Mouse (Mus musculus): Measurements from ENCODE around the gene Cd2ap.
"Not testable (repeated sequence)": the region's sequence is repeated elsewhere in the genome, so short reads cannot be mapped to it uniquely, and the experiment has no call there.

Gene Cd2ap

DNA sequence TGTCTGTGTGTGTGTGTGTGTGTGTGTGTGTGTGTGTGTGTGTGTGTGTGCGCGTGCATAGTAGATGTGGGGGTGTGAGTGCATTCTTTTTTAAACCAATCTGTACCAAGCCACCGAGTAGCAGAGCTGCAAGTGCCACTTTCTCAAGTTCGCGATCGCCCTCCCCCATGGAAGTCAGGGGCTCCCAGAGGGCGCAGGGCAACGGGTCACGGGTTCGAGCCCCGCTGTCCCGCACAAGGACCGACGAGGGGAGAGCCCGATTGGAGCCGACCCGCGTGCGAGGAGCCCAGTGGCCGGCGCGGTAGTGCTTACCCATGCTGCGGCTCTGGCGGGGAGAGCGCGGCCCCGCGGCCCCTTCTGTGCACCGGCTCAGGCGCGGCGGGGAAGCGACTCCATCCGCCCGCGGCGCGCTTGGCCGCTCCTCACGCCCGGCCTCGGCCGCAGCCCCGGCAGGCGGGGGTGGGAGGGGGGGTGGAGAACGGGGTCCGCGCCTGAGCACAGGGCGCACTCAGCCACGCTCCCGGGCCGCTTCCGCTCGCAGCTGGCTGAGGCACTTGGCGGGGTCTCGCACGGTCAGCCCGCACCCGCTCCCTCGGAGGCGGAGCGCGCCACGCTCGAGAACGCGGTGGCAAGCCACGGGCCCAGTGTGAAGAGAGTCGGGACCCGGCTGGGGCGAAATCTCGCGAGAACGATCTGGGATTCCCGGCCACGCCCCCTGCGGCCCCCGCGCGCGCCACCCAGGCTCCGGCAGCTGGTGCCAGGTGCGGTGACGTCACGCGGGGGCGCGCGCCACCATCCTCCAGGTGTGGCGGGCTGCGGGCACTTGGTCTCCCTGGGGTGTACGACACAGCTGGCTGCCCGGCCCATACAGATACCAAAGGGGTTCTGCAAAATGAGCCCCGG, at the start of gene Cd2ap:
Cd2ap (minus strand) TSS at position 665 of the 903 bp plus-strand sequence.
- DNase-seq (ENCODE audit: low read depth, low spot score), result peak; percentile 88

DNA sequence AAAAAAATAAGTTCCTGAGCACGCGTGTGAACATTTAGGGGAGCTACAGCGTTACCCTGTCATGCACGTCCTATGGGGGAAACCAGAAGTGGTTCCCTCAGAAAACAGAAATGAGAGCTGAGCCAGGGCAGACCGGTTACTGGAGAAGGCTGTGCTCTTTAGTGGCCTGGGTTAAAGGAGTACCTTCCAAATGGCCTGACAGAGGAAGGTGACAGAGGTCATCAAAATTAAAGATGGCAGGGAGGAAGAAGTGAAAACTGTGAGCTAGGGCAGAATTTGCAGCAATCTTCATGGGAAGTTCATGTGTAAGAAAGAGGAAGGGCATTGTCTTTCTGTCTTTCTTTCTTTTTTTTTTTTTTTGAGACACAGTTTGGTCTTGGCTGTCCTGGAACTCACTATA, 48.3 kb upstream of the Cd2ap start:
- DNase-seq (ENCODE audit: low read depth, low spot score), result no peak

DNA sequence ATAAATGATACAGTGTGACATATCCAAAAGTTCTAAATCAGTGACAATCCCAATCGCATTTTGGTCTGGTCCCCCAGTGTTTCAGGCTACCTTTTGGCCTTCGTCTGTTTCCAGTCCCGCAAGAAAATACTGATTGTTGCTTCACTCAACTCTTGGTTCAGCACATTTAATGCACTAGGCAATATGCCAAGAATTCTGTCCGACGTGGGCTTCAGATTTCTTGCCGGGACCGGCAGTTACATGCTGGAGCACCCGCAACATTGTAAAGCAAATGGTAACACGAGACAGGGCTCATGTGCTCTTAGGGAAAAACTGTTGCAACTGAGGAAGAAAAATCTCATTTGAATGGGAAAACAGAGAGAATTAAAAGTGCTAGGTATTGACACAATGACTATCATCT, 42.3 kb upstream of the Cd2ap start:
- no peak for DNase-seq (ENCODE audit: low read depth, low spot score)

DNA sequence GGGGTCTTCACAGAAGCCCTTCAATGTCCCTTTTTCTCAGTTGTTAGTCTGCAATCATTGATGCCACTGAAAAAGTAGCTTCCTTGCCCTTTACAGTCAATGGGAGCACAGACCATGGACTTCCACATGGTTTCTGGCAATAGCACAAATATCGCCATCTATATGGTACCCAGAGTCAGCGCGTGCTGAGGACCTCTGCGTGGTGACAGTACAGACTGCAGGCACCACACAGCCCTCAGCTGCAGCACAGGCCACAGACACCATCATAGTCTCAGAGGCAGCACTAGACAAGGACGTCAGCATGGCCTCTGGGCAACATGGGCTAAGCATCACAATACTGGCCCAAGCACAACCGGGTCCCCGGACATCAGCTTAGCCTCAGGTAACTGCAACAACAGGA, 38.3 kb upstream of the Cd2ap start:
- DNase-seq (ENCODE audit: low read depth, low spot score), result no peak

DNA sequence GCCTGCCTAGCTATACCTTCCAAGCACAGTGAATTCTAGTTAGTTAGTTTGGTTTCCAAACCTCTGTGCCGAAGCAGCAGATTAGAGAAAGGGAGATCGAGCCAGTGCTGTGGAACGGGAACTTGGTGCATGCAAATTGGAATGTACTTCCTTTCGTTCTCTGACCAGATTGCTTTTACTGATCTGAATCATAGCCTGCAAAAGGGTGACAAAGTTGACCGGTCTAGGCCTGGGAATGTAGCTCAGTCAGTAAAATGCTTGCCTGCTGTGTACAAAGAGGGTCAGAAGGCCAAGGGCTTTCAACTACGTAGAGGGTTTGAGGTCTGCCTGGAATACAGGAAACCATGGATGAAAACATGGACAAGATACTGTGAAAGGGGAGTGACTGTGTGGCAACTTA, 35.7 kb upstream of the Cd2ap start:
- no peak for DNase-seq (ENCODE audit: low read depth, low spot score)

DNA sequence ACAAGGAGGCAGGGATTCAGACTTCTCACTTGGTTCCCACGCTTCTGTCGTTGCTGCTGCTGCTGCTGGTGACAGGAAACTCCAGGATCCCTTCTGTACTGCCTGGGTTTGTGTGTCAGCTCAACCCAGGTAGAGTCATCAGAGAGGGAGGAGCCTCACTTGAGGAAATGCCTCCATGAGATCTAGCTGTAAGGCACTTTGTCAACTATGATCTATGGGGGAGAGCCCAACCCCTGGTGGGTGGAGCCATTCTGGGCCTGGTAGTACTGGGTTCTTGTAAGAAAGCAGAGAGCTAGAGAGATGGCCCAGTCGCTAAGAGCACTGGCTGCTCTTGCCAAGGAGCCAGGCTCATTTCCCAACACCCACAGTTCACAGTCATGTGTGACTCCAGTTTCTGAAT, 34.0 kb upstream of the Cd2ap start:
- no peak for DNase-seq (ENCODE audit: low read depth, low spot score)

DNA sequence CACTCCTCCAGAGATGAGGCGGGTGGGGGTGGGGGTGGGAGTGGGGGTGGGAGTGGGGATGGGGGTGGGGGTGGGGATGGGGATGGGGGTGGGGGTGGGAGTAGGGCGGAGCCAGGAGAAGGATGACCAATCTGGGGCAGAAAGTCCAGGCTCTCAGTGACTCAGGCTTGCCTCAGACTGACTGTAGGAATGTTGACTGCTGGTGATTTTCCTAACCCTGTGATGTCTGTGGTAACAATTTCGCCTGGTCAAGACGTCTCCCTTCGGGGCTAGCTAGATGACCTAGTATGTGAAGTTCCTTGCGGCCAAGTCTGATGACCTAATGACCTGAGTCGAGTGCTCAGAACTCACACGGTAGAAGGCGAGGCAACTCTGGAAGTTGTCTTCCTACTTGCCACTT, 32.9 kb upstream of the Cd2ap start:
- no peak for DNase-seq (ENCODE audit: low read depth, low spot score)

DNA sequence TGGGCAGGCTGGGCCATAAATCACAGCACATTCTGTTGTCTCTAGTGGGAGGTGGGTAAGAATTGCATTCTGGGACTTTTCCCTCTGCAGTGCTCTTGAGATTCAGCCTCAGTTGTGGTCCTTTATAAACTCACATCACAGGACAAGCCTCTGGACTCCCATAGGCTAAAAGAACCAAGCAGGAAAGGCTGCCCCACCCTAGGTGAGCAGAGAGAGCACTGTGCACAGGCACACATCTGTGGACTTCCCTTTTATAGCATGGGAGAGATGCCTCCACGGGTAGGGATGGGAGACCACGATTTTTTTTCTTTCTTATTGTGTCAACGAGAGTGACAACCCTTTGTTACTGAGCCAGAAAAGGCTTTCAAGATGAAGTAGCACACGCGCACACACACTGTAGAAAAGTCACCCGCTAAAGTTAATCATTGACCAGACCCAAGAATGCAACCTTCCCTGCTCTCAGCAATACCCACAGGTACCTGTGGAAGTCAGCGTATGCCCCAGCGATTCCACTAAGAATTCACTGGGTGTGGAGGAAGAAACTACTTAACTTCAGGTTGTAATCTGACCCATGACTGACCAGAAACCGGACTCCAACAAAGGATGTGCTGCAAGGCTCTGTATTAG, 32.4 kb upstream of the Cd2ap start:
- DNase-seq (ENCODE audit: low read depth, low spot score), result no peak

DNA sequence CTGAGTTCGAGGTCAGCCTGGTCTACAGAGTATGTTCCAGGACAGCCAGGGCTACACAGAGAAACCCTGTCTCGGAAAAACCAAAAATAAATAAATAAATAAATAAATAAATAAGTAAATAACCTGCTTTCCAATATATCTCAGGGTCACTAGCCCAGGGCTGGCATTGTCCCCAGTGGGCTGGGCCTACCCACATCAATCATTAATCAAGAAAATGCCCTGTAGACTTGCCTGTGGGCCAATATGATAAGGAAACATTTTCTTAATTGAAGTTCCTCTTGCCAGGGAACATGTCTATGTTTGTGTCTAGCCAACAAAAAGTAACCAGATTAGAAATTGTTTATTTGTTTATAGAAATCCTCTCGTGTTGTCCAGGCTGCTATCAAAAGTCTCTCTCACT, 31.7 kb upstream of the Cd2ap start:
- no peak for DNase-seq (ENCODE audit: low read depth, low spot score)

DNA sequence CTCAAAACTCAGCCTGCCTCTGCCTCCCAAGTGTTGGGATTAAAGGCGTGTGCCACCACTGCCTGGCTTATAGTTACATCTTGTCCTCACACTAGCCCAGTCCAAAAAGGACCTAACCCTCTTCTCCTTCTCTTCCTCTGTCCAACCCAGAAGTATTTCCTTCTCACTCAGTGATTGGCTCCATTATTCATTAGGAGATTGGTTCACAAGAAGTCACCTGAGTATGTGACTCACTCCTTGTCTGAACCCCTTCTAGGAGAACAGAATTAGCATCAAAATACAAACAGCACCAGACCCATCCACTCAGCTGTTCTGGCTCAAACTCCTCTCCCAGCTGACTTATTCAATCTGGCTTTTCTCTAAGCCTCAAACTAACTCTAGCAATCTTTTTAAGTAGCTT, 30.0 kb upstream of the Cd2ap start:
- not testable (repeated sequence) for DNase-seq (ENCODE audit: low read depth, low spot score)

DNA sequence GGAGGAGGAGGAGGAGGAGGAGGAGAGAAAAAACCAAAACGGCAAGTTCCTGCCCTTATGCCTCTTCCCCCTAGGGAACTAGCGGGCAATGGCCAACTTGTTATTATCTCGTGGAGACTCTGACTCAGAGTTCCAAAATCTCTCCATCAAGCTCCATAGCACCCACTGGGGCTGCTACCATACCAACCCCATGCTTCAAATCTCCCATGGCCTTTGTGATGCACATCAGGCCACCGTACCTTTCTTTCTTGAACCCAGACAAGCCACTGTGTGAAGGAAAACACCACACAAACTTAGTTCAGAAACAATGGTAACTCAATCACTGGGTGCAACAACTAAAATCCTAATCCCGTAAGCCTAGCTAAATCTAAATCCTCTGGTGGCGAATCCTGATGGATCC, 29.5 kb upstream of the Cd2ap start:
- no peak for DNase-seq (ENCODE audit: low read depth, low spot score)

DNA sequence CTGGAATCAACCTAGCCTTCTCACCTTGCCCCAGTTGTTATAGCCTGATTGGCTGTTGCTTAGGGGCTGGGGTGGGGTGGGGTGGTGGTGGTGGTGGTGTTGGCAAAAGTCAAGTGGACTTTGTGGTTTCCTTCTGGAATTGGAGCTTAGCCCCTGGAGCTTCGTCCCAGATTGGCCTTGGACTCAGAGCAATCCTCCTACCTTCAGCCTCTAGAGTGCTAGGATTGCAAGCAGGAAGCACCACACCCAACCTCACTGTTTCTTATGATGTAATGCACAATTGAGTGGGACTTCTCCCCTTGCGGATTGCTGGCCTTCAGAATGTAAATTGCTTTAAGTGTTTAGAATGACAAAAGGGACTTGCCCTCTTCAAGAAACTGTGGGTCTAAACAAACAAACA, 24.3 kb upstream of the Cd2ap start:
- DNase-seq (ENCODE audit: low read depth, low spot score), result no peak

DNA sequence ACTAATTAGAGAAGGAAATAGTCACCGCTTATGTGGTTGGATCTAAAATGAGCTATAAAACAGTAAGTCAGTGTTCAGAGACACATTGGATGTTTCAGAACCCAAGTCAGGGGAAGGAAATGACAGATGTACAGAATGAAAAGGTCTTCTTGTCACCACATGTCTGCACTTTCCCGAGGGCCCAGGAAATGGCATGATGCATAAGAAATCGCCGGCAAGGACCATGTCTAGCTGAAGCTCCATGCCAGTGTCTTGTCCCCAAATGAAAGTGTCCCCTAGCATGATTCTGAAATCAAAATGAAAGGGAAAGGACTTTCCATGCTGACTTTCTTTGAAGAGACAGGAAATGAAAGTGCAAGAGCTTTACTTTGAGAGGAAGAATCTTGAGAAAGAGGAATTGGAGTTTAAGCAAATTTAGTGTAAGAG, 10.8 kb upstream of the Cd2ap start:
- no peak for DNase-seq (ENCODE audit: low read depth, low spot score)

DNA sequence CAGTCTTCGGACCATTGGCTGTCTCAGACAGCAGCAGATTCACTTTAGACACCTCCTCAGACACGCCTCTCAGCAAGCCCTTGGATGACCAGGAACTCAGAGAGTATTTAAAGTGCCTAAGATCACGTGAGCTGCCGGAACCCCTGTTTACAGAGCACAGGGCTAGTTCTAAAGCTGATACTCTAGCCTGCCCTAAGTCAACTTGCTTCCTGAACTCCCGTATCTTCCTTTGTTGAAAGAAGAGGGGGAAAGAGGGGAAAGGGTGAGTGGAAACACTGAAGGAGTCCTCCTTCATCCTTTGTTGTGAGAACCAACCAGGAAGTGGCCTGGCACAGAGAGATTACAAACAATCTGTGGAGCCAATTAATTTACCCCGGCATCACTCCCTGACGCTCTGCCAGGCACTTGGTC, 8.6 kb upstream of the Cd2ap start:
- no peak for DNase-seq (ENCODE audit: low read depth, low spot score)

DNA sequence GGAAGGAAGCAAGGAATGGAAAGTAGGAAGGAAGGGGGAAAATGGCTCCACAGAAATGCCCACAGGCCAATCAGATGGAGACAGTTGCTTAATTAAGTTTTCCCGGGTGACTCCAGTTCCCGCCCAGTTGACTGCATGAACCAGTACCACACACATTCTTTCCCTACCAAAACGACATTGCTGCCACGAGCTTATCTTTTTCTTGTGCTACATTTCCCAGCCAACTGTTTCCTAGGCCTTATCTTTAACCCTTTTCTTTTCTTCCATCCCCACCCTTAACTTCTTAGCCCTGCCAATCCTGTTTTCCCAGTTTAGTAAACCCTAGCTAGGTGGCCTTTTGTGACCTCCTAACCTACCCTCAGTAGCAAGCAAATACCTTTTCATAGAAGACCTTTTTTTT, 7.9 kb upstream of the Cd2ap start:
- no peak for DNase-seq (ENCODE audit: low read depth, low spot score)

DNA sequence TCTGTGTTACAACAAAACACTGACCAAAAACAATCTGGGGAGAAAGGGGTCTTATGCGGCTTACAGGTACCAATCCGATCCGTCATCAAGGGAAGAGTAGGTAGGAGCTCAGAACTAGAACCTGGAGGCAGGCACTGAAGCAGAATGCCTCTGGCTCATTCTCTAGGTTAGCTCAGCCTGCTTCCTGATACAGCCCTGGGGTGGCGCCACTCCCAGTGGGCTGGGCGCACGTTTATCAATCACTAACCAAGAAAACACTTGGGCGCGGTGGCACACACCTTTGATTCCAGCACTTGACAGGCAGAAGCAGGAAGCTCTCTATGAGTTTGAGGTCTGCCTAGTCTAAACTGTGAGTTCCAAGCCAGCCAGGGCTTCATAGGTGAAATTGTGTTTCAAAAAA, 7.3 kb upstream of the Cd2ap start:
- DNase-seq (ENCODE audit: low read depth, low spot score), result no peak

DNA sequence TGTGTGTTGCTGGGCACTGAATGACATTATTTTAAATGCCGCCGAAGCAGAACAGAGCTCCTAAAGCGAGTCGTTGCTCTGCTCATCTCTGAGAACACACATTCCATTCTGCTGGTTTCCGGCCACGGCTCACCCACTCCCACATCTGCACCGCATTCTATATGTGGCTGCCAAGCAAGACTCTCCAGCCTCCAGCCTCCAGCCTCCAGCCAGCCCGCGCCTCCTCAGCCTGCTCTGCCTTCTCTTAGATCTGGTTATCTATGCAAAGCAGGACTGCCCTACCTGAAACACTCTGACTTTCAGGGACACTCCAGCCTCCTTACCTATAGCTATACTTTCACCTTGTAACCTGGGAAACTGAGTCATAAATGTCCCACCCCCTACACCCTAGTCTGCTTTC, 6.8 kb upstream of the Cd2ap start:
- no peak for DNase-seq (ENCODE audit: low read depth, low spot score)

DNA sequence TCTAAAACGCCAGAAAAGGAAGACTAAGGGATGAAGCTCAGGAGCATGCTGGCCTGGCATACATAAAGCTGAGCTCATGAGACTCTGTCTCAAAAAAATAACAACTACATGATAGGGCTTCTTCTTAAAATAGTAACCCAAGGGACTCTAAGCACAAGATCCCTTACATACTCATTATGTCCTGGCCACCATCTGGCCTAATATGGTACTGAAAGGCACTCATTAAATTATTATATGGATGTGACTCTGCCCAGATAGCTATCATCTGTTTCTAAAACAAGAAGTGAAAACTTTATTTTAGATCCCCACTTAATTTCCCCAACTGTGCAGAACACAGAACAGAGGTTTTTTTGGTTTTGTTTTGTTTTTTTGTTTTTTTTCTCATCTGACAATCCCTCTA, 6.4 kb upstream of the Cd2ap start:
- DNase-seq (ENCODE audit: low read depth, low spot score), result no peak

DNA sequence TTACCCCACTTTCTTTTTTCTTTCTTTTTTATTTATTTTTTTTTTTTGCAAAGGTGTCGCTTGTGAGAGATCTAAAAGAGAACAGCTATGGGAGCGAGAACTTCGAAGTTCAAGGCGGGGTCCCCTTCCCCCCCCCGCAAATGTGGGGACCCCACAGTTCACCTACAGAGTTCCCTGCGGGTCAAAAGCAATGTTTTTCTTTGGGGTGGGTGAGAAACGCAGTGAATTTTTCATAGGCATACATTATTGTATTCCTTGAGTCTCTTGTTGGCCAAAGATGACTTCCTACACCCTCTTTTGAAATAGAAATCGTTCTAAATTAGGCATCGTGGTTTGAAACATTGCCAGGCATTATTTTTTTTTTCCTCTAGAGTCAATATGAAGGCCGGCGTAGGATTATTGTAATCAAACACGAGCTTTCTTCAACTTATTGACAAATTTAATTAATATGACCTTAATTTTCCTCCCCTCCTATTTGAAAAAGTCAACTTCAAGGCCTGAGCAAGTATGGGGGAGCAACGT, 500 bp upstream of the Cd2ap start:
- no peak for DNase-seq (ENCODE audit: low read depth, low spot score)

DNA sequence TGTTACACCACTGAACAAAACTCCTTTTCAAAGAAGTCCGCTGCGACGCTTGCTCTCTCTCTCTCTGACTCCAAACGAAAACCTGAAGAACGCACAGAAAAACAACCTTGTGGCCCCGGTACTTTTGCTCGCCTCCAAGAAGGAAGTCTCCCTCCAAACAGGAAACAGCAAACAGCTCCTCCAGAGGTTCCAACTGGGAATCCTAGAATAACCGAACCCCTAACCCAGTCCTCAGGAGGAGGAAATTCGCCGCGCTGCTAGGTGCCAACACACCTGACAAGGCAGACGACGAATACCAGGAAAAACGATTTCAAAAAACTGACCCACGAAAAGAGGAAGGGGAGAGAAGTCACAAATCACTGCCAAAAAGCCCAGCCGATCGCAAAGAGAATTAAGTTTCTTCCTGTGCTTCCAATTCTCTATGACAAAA, 879 bp downstream of the Cd2ap start:
- no peak for DNase-seq (ENCODE audit: low read depth, low spot score)

DNA sequence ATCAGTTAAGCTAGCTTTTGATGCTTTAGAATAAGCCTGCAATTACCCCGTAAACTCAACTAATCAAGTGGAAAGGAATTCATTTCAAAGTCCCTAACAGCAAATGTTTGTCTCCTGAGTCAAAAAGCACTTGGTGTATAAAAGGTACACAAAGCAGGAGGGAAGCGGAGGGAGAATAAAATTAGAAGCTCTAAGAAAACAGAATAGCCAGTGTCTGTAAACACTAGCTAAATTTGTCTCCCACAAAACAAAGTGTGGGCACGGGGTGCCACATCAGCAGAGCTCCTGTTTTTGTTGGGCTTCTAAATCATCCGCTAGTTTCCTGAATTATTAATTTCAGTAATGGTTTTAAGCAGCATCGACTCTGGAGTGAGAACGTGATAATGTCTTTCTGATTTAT, 1.4 kb downstream of the Cd2ap start:
- DNase-seq (ENCODE audit: low read depth, low spot score), result no peak

DNA sequence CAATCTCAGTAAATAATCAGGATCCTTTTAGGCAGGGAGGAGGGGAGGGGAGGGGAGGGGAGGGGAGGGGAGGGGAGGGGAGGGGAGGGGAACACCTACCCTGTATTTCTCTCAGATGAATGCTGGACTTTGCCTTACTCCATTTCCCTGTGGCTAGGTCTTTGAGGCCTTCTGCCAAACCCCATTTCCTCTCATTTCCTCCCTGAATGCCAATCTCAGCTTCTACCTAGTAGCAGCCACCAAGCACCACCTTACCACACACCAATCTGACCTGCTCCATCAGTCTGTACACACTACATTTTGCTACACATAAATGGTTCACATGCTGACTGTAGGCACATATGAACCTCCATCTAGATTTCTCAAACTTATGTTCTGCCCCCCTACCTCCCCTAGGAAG, 6.0 kb downstream of the Cd2ap start:
- DNase-seq (ENCODE audit: low read depth, low spot score), result no peak

DNA sequence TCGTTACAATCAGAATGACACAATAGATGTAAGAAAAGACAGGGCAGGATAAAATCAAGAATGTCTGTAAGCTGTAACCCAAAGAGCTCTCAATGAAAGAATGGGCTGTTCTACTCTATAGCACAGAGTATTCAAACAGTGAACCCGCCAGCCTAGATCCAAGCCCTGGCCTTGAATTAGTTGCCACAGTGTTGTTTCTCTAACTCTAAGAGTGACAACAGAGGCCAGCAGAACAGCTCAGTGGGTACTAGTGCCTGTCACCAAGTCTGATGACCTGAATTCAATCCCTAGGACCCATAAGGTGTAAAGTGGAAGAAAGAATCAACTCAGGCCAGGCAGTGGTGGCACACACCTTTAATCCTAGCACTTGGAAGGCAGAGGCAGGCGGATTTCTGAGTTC, 13.3 kb downstream of the Cd2ap start:
- no peak for DNase-seq (ENCODE audit: low read depth, low spot score)
